Mouse (Mus musculus): ENCODE measurements around the gene Ros1. TPM values are rescaled to one million over a fixed set of nuclear protein-coding genes. Genes with fewer than 3 reads are reported as not detected.

Gene Ros1
- 0.03 TPM in 1 of 2 replicates, not detected in the other for polyA plus RNA-seq (2016; fragmentation: Nextera tagmentation; extraction: Ambion mirVana)

DNA sequence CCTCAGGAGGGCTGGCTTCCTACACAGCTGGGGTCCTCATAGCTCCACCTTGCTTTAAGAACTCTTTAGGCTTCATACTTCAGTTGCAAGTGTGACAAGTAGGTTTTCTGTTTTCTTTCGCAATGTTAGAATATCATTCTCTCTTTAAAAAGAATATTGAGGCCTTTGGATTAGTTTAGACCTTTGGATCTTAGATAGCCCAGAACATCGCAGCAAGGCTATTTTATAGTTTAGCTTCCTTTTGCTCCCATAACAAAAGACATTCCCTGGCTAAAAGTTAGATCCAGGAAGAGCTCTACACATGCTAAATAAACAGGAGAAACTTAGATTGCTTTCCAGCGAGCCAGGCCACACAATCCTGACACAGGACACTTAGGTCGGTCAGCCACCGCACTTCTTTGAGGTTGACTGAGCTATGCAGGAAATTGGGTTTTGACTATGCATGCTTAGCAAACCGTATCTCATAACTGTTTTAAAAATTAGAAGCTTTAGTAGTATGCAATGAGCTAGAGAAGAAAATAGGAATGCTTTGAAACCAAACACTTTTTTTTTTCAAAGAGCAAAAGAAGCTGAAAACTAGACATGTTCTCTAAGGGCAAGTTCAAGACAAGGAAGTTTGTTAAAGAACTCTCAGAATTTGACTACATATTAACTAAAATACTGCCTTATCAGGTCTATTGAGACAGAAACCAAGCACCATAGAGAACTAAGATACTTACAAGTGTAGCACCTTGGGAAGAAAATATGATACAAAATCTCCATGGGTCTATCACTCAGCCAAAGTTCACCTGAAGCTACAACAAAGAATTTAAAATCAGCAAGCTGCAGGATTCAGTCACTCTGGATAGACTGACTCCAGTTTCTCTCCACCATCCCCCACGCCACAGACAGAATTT lies at the start of gene Ros1:
TSS of gene Ros1 (minus strand) at position 288 of the 896 bp plus-strand sequence.
- H3K36me3 ChIP-seq: no peaks in the 10 kb centered on the region
- H3K27me3 ChIP-seq (replicated peaks): no peaks in the 10 kb centered on the region
- no peak for ATAC-seq (ENCODE audit: insufficient number of reproducible peaks, low FRiP score)
- no peak within 1 kb of the TSS for H3K9ac ChIP-seq
- no peaks in the 10 kb centered on the region for H3K9me3 ChIP-seq (replicated peaks)
- H3K27ac ChIP-seq (ENCODE audit: poor library complexity, severe bottlenecking): no peak within 1 kb of the TSS
- no peaks in the 10 kb centered on the region for H3K4me1 ChIP-seq (replicated peaks)
- no peak within 1 kb of the TSS for H3K4me2 ChIP-seq
- no peak within 1 kb of the TSS for H3K4me3 ChIP-seq
- WGBS: 74% methylated on average over 7 of the region's 7 CpGs

DNA sequence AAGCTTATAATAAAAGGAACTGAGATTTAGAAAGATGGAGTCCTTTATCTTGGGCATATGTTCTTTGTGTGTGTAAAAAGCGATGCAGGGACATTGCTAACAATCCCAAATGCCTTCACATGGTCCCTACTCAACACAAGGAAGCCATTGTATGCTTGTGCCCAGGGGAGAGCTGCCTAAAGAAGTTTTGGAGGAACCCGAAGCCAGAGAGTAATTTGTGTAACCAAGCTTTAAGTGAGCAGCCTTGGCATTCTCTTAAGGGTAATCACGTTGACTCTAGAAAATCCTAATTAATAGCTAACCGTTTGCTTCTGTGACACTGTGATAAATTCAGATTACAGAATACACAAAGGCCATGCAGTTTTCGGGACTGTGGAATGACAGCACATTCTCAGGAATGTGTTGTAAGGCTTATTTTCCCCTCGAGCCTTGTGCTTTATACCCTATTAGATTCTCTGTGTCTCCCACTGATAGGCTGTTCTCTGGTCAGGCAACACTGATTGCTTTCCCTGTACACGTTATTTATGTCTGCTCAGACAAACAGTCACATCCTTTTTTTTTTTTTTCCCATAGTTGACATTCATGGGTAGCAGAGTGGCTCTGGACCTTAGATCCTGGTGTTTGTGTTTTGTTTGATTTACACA lies 47.8 kb upstream of the Ros1 start:
- no peak overlapping the region for H3K4me3 ChIP-seq
- H3K36me3 ChIP-seq: no peaks in the 10 kb centered on the region
- H3K27ac ChIP-seq (ENCODE audit: poor library complexity, severe bottlenecking): no peak overlapping the region
- ATAC-seq (ENCODE audit: insufficient number of reproducible peaks, low FRiP score): no peak
- WGBS: 53% methylated on average over 7 of the region's 7 CpGs
- 0 out of 2 replicates have a peak, but pooled peaks cover 2% of the 10 kb centered on the region for H3K9me3 ChIP-seq (replicated peaks)
- no peaks in the 10 kb centered on the region for H3K4me1 ChIP-seq (replicated peaks)
- H3K9ac ChIP-seq: no peak overlapping the region
- H3K4me2 ChIP-seq: no peak overlapping the region
- H3K27me3 ChIP-seq (replicated peaks): no peaks in the 10 kb centered on the region

DNA sequence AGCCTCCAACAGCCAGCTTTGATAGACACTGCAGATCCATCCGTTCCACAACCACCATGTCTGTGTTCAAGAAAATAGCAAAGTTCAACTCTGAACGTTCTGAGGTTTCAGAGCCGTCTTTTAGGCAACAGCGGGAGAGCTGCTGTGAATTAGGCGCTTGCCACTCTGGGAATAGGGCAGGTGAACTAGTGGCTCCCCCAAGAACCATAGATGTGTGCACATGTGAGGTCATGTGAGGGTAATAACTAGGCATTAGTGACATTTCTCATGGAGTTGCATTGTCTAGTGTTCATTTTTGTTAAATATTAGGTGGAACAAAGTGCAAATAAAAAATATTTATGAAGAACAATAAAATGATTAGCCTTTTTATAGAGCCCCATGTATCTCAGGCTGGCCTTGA lies 47.0 kb upstream of the Ros1 start:
- no peaks in the 10 kb centered on the region for H3K9me3 ChIP-seq (replicated peaks)
- WGBS: 82% methylated on average over 5 of the region's 5 CpGs
- no peak for ATAC-seq (ENCODE audit: insufficient number of reproducible peaks, low FRiP score)
- no peaks in the 10 kb centered on the region for H3K27me3 ChIP-seq (replicated peaks)
- no peak overlapping the region for H3K9ac ChIP-seq
- H3K4me1 ChIP-seq (replicated peaks): no peaks in the 10 kb centered on the region
- no peak overlapping the region for H3K4me3 ChIP-seq
- no peaks in the 10 kb centered on the region for H3K36me3 ChIP-seq
- no peak overlapping the region for H3K4me2 ChIP-seq
- no peak overlapping the region for H3K27ac ChIP-seq (ENCODE audit: poor library complexity, severe bottlenecking)

DNA sequence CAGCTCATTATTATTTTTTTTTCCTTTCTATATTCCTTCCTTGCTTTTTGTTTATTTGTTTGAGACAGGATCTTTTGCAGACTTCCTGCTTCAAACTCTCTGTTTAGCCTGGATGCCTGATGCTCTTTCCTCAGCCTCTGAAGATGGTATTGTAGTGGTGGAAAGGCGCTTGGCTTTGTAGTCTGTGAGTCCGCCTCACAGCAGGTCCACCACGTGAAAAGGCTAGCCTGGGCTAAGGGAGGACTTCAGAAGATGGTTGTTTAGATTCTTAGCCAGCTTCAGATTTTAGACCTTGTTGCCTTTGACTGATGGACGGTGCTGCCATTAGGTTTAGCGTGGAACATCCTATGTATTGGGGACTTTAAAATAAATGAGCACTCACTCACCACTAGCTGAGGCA lies 40.4 kb upstream of the Ros1 start:
- Histone ChIP-seq H3K36me3 (no peaks in the 10 kb centered on the region), H3K9ac (no peak overlapping the region), H3K4me3 (no peak overlapping the region), H3K9me3 (replicated peaks) (no peaks in the 10 kb centered on the region), H3K4me2 (peak overlapping the region; percentile 82; the same call in 1 of the 2 replicates), H3K27ac (ENCODE audit: poor library complexity, severe bottlenecking) (no peak overlapping the region), H3K4me1 (replicated peaks) (peaks cover 7% of the 10 kb centered on the region), H3K27me3 (replicated peaks) (no peaks in the 10 kb centered on the region)
- ATAC-seq (ENCODE audit: insufficient number of reproducible peaks, low FRiP score): no peak
- 77% methylated on average over 5 of the region's 5 CpGs for WGBS

DNA sequence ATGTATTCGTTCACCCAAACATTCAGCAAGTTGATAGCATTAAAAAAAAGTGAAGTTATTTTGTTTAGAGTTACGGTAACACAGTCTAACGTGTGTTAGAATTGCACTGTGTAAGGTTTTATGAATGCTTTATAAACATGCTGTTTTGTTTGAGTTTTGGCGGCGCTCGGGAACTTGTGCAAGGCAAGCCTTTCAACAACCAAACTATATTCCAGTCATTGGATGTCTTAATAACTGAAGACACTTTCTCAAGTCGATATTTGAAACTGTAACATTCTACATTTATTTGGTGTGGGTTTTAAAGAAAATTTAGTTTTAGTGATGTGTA lies 39.6 kb upstream of the Ros1 start:
- Histone ChIP-seq H3K9me3 (replicated peaks) (no peaks in the 10 kb centered on the region), H3K27ac (ENCODE audit: poor library complexity, severe bottlenecking) (no peak overlapping the region), H3K4me2 (peak overlapping the region; percentile 82), H3K4me1 (replicated peaks) (peaks cover 7% of the 10 kb centered on the region), H3K36me3 (no peaks in the 10 kb centered on the region), H3K4me3 (peak overlapping the region; percentile 74), H3K9ac (peak overlapping the region; percentile 82), H3K27me3 (replicated peaks) (no peaks in the 10 kb centered on the region)
- no peak for ATAC-seq (ENCODE audit: insufficient number of reproducible peaks, low FRiP score)
- 27% methylated on average over 7 of the region's 7 CpGs for WGBS

DNA sequence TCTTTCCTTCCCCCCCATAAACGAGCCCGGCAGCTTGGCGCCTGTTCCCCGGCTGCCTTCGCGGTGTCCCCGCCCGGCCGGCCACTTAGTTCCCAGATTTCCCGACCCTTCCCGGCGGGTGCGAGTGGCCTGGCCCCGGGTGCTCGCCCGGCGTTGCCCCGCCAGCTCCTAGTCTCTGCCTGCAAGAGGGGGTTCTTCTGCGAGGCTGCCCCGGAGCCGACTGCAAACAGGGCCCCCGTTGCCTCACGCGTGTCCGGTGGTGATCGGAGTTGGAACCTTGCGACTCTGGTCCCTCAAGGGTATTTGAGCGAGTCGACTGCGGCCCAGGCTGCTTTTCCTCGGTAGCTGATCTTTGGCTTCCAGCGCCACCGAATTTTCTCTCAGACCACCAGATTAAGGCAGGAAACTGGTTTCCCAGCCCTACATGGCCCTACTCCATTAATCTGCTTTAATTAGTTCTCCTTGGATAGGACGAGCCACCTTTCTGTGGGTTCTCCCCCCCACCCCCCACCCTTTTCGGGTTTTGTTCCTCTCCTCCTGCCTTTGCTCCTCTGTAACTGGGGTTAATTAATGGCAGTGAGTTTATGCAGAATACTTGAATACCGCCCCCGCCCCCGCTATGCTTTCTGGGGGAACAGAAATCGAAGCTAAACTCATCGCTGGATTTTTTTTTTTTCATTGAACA lies 39.1 kb upstream of the Ros1 start:
- Histone ChIP-seq H3K9ac (peak overlapping the region; percentile 82), H3K27ac (ENCODE audit: poor library complexity, severe bottlenecking) (peak overlapping the region; percentile 48)
- WGBS: under 1% methylated on average over 39 of the region's 40 CpGs

DNA sequence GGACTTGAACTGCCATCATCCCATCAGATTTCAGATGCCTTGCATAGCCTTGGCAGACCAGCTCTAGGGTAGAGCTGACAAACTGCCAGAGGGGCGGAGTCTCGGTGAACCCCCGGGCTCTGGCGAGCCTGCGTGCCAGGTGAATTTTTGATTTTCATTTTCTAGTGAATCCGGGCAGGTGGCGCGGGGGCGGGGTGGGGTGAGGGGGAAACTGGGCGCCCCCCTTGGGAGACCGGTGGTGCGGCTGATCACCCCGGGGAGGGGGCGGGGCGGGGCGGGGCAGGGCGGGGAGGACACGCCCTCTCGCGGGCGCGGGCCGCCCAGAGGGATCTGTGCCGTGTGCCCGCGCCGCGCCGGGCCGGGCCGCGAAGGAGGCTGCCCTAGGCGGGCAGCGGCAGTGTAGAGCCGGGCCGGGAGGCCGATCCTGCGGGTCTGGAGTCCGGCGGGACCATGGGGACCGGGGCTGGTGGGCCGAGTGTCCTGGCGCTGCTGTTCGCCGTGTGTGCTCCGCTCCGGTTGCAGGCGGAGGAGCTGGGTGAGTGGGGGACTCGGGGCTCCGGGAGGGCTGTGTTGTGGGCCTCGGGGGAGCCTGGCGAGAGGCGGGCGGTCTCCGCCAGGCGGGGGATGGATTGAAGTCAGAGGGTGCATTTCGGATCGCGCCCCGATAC lies 38.4 kb upstream of the Ros1 start, which contains the start of gene Dcbld1:
TSS of gene Dcbld1 (plus strand) at position 319 of the 668 bp plus-strand sequence.
- H3K4me3 ChIP-seq: peak within 1 kb of the TSS; percentile 74
- H3K27me3 ChIP-seq (replicated peaks): no peaks in the 10 kb centered on the region
- WGBS: under 1% methylated on average over 57 of the region's 60 CpGs
- ATAC-seq (ENCODE audit: insufficient number of reproducible peaks, low FRiP score): peak; percentile 94
- H3K9ac ChIP-seq: peak within 1 kb of the TSS; percentile 82
- H3K4me1 ChIP-seq (replicated peaks): peaks cover 7% of the 10 kb centered on the region
- no peaks in the 10 kb centered on the region for H3K36me3 ChIP-seq
- H3K27ac ChIP-seq (ENCODE audit: poor library complexity, severe bottlenecking): peak within 1 kb of the TSS; percentile 48
- H3K4me2 ChIP-seq: peak within 1 kb of the TSS; percentile 82
- H3K9me3 ChIP-seq (replicated peaks): no peaks in the 10 kb centered on the region

More for the DNA sequence above, 39.1 kb upstream of the Ros1 start:
- Histone ChIP-seq H3K4me1 (replicated peaks) (peaks cover 7% of the 10 kb centered on the region), H3K9me3 (replicated peaks) (no peaks in the 10 kb centered on the region), H3K4me3 (peak overlapping the region; percentile 74), H3K36me3 (no peaks in the 10 kb centered on the region), H3K27me3 (replicated peaks) (no peaks in the 10 kb centered on the region), H3K4me2 (peak overlapping the region; percentile 82)
- ATAC-seq (ENCODE audit: insufficient number of reproducible peaks, low FRiP score): peak; percentile 70

DNA sequence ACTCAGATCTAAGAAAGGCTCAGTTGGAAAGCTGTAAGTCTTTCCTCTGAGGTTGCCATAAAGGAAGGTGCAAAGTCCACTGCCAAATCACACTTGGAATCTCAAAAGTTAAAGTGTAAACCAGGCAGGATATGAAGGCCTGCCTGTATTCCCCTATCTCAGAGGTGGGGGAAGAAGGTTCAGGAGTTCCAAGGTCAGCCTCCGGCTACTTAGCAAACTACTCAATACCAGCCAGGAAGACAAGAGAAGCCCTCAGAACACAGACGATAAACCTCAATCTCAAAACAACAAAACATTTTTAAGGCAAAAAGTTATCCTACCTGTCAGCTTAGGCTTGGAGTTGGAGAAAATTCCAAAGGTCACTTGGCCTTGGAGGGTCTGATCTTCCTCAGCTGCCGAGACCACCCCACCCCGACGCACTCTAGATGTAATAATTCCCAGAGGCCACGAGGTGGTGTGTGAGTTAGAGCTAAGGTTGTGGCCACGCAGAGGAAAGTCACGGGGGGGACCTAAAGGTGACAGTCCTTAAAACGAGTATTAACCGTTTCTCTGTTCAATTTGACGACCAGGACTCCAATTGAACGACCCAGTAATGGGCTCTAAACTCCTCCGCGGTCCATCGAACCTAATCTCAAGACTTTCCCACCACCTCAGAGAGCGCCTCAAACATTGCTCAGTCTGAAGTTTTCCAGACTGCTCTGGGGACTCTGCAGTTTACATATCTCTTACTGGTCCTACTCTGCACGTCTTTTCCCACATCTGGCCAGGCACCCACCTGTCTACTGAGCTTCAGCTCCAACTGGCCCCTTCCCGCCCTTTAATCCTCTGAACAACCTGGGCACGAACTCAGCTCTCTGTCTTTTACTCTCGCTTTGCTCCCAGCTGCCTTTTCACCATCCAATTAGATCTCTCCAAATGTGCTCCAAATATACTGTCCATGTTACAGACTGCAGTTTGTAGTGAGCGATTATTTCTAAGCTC lies 37.4 kb upstream of the Ros1 start:
- H3K27ac ChIP-seq (ENCODE audit: poor library complexity, severe bottlenecking): no peak overlapping the region
- H3K36me3 ChIP-seq: no peaks in the 10 kb centered on the region
- peaks cover 7% of the 10 kb centered on the region for H3K4me1 ChIP-seq (replicated peaks)
- no peaks in the 10 kb centered on the region for H3K9me3 ChIP-seq (replicated peaks)
- peak overlapping the region; percentile 82 for H3K4me2 ChIP-seq
- peak overlapping the region; percentile 82; the same call in 1 of the 2 replicates for H3K9ac ChIP-seq
- ATAC-seq (ENCODE audit: insufficient number of reproducible peaks, low FRiP score): no peak
- H3K27me3 ChIP-seq (replicated peaks): no peaks in the 10 kb centered on the region
- H3K4me3 ChIP-seq: peak overlapping the region; percentile 74
- 11% methylated on average over 21 of the region's 21 CpGs for WGBS

DNA sequence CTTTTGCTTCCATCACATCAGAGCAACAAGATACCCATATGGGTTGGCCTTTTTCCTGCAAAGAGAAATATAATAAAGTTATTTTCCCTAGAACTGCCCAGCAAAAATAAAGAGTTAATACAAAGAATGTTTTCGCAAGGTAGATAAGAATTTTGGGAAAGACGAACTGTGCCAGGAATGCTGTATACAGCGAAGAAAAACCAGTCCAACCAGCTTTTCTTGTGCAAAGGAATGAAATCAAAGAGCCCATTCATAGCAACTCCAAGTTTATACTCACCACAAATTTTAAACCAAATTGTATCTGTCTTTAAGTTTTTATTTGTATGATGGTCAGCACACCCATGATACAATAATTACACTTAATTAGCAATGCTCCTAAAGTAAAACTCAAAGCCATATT lies 24.6 kb upstream of the Ros1 start:
- Histone ChIP-seq H3K4me3 (no peak overlapping the region), H3K27ac (ENCODE audit: poor library complexity, severe bottlenecking) (no peak overlapping the region), H3K4me1 (replicated peaks) (peaks cover 6% of the 10 kb centered on the region), H3K27me3 (replicated peaks) (no peaks in the 10 kb centered on the region), H3K36me3 (no peaks in the 10 kb centered on the region), H3K4me2 (no peak overlapping the region), H3K9me3 (replicated peaks) (no peaks in the 10 kb centered on the region), H3K9ac (no peak overlapping the region)
- ATAC-seq (ENCODE audit: insufficient number of reproducible peaks, low FRiP score): no peak
- WGBS: 66% methylated on average over 3 of the region's 3 CpGs

DNA sequence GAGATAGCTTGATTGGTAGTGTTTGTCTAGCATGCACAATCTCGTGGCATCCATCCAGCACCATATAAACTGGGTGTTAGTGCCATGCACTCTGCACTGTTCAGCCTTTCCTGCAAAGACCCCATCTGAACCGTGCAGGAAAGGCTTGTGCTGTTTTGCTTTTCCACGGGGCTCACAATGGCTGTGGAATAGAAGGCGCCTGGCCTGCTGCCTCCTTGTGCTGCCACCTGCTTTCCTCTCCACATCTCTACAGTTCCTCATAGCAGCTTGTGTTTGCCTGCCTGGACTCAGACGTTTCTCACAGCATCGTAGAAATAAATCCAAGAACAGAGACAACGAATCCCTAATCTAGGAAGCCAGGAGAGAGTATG lies 22.5 kb upstream of the Ros1 start:
- Histone ChIP-seq H3K4me2 (no peak overlapping the region), H3K9me3 (replicated peaks) (no peaks in the 10 kb centered on the region), H3K27me3 (replicated peaks) (no peaks in the 10 kb centered on the region), H3K36me3 (no peaks in the 10 kb centered on the region), H3K9ac (no peak overlapping the region), H3K4me3 (no peak overlapping the region), H3K4me1 (replicated peaks) (peaks cover 6% of the 10 kb centered on the region), H3K27ac (ENCODE audit: poor library complexity, severe bottlenecking) (no peak overlapping the region)
- ATAC-seq (ENCODE audit: insufficient number of reproducible peaks, low FRiP score): no peak
- WGBS: 46% methylated on average over 7 of the region's 7 CpGs

Data from heart, embryonic 12.5 days (tissue).